Mouse (Mus musculus): ENCODE data around the gene Rgs9. TPM values are rescaled to one million over a fixed set of nuclear protein-coding genes. Genes with fewer than 3 reads are reported as not detected.

Rgs9 gene
- total RNA-seq, 1 experiment, result 1.6 TPM

- Histone ChIP-seq H3K27ac (ENCODE audit: insufficient read depth, low read depth, low read length, poor library complexity, severe bottlenecking) (no peak overlapping the region), H3K4me1 (ENCODE audit: control insufficient read depth in 2 of 2, insufficient read depth in 2 of 2, low read length in 2 of 2, poor library complexity in 1 of 2) (no peaks in the 10 kb centered on the region), H3K9me3 (ENCODE audit: control insufficient read depth, insufficient read depth, low read depth, low read length) (no peaks in the 10 kb centered on the region), H3K9ac (ENCODE audit: insufficient read depth, low read depth, low read length, poor library complexity, severe bottlenecking) (no peak overlapping the region), H3K4me3 (ENCODE audit: insufficient read depth in 1 of 2, low read depth in 1 of 2, low read length in 2 of 2, poor library complexity in 1 of 2, severe bottlenecking in 1 of 2) (no peak overlapping the region), H3K36me3 (ENCODE audit: control insufficient read depth, insufficient read depth, low read length, poor library complexity, severe bottlenecking) (no peaks in the 10 kb centered on the region)
- DNase-seq (ENCODE audit: low read depth, low spot score), result no peak
- in situ Hi-C loops (cut with MboI; ENCODE audit: low sequenced_read_pairs in 2 of 2, unreplicated experiment in 2 of 2), result no loop called here
- TF ChIP-seq ZC3H11A (IDR thresholded peaks at IDR 0.05; ENCODE audit: borderline replicate concordance, low read depth, low read length), result no peak
- TF ChIP-seq MAFK (IDR thresholded peaks at IDR 0.05; ENCODE audit: insufficient read depth, low read depth, low read length), result no peak
- TF ChIP-seq HCFC1 (IDR thresholded peaks at IDR 0.05; ENCODE audit: borderline replicate concordance, insufficient read depth, low read length), result no peak
- no peak for TF ChIP-seq ZNF384 (IDR thresholded peaks at IDR 0.05; ENCODE audit: low read depth, low read length)
- TF ChIP-seq CHD2 (IDR thresholded peaks at IDR 0.05; ENCODE audit: low read depth, low read length), result no peak
These were observed 79.1 kb downstream of the Rgs9 start for GRCm38 (mm10) chr11:109218722-109219430.

- Histone ChIP-seq H3K36me3 (ENCODE audit: control insufficient read depth, insufficient read depth, low read length, poor library complexity, severe bottlenecking) (no peaks in the 10 kb centered on the region), H3K9ac (ENCODE audit: insufficient read depth, low read depth, low read length, poor library complexity, severe bottlenecking) (no peak overlapping the region), H3K4me3 (ENCODE audit: insufficient read depth in 1 of 2, low read depth in 1 of 2, low read length in 2 of 2, poor library complexity in 1 of 2, severe bottlenecking in 1 of 2) (no peak overlapping the region), H3K9me3 (ENCODE audit: control insufficient read depth, insufficient read depth, low read depth, low read length) (no peaks in the 10 kb centered on the region), H3K4me1 (ENCODE audit: control insufficient read depth in 2 of 2, insufficient read depth in 2 of 2, low read length in 2 of 2, poor library complexity in 1 of 2) (no peaks in the 10 kb centered on the region), H3K27ac (ENCODE audit: insufficient read depth, low read depth, low read length, poor library complexity, severe bottlenecking) (no peak overlapping the region)
- no peak for TF ChIP-seq ZNF384 (IDR thresholded peaks at IDR 0.05; ENCODE audit: low read depth, low read length)
- no peak for TF ChIP-seq MAFK (IDR thresholded peaks at IDR 0.05; ENCODE audit: insufficient read depth, low read depth, low read length)
- no peak for TF ChIP-seq HCFC1 (IDR thresholded peaks at IDR 0.05; ENCODE audit: borderline replicate concordance, insufficient read depth, low read length)
- TF ChIP-seq CHD2 (IDR thresholded peaks at IDR 0.05; ENCODE audit: low read depth, low read length), result no peak
- no peak for TF ChIP-seq ZC3H11A (IDR thresholded peaks at IDR 0.05; ENCODE audit: borderline replicate concordance, low read depth, low read length)
- in situ Hi-C loops (cut with MboI; ENCODE audit: low sequenced_read_pairs in 2 of 2, unreplicated experiment in 2 of 2), result no loop called here
- no peak for DNase-seq (ENCODE audit: low read depth, low spot score)
These were observed 79.9 kb downstream of the Rgs9 start for GRCm38 (mm10) chr11:109217827-109218536.

- no peak overlapping the region for H3K4me3 ChIP-seq (ENCODE audit: insufficient read depth in 1 of 2, low read depth in 1 of 2, low read length in 2 of 2, poor library complexity in 1 of 2, severe bottlenecking in 1 of 2)
- H3K9ac ChIP-seq (ENCODE audit: insufficient read depth, low read depth, low read length, poor library complexity, severe bottlenecking), result no peak overlapping the region
- no peak for DNase-seq (ENCODE audit: low read depth, low spot score)
- H3K36me3 ChIP-seq (ENCODE audit: control insufficient read depth, insufficient read depth, low read length, poor library complexity, severe bottlenecking), result no peaks in the 10 kb centered on the region
- H3K9me3 ChIP-seq (ENCODE audit: control insufficient read depth, insufficient read depth, low read depth, low read length), result no peaks in the 10 kb centered on the region
- no peak overlapping the region for H3K27ac ChIP-seq (ENCODE audit: insufficient read depth, low read depth, low read length, poor library complexity, severe bottlenecking)
- no peak for TF ChIP-seq MAFK (IDR thresholded peaks at IDR 0.05; ENCODE audit: insufficient read depth, low read depth, low read length)
- no peak for TF ChIP-seq CHD2 (IDR thresholded peaks at IDR 0.05; ENCODE audit: low read depth, low read length)
- TF ChIP-seq ZNF384 (IDR thresholded peaks at IDR 0.05; ENCODE audit: low read depth, low read length), result no peak
- TF ChIP-seq HCFC1 (IDR thresholded peaks at IDR 0.05; ENCODE audit: borderline replicate concordance, insufficient read depth, low read length), result no peak
- TF ChIP-seq ZC3H11A (IDR thresholded peaks at IDR 0.05; ENCODE audit: borderline replicate concordance, low read depth, low read length), result no peak
- in situ Hi-C loops (cut with MboI; ENCODE audit: low sequenced_read_pairs in 2 of 2, unreplicated experiment in 2 of 2), result no loop called here
- no peaks in the 10 kb centered on the region for H3K4me1 ChIP-seq (ENCODE audit: control insufficient read depth in 2 of 2, insufficient read depth in 2 of 2, low read length in 2 of 2, poor library complexity in 1 of 2)
These were observed 87.2 kb downstream of the Rgs9 start for GRCm38 (mm10) chr11:109210772-109211171.

- H3K27ac ChIP-seq (ENCODE audit: insufficient read depth, low read depth, low read length, poor library complexity, severe bottlenecking), result no peak overlapping the region
- H3K9me3 ChIP-seq (ENCODE audit: control insufficient read depth, insufficient read depth, low read depth, low read length), result no peaks in the 10 kb centered on the region
- H3K36me3 ChIP-seq (ENCODE audit: control insufficient read depth, insufficient read depth, low read length, poor library complexity, severe bottlenecking), result no peaks in the 10 kb centered on the region
- H3K4me1 ChIP-seq (ENCODE audit: control insufficient read depth in 2 of 2, insufficient read depth in 2 of 2, low read length in 2 of 2, poor library complexity in 1 of 2), result no peaks in the 10 kb centered on the region
- in situ Hi-C loops (cut with MboI; ENCODE audit: low sequenced_read_pairs in 2 of 2, unreplicated experiment in 2 of 2), result no loop called here
- no peak overlapping the region for H3K4me3 ChIP-seq (ENCODE audit: insufficient read depth in 1 of 2, low read depth in 1 of 2, low read length in 2 of 2, poor library complexity in 1 of 2, severe bottlenecking in 1 of 2)
- DNase-seq (ENCODE audit: low read depth, low spot score), result no peak
- H3K9ac ChIP-seq (ENCODE audit: insufficient read depth, low read depth, low read length, poor library complexity, severe bottlenecking), result no peak overlapping the region
- TF ChIP-seq ZC3H11A (IDR thresholded peaks at IDR 0.05; ENCODE audit: borderline replicate concordance, low read depth, low read length) (no peak), CHD2 (IDR thresholded peaks at IDR 0.05; ENCODE audit: low read depth, low read length) (no peak), MAFK (IDR thresholded peaks at IDR 0.05; ENCODE audit: insufficient read depth, low read depth, low read length) (no peak), ZNF384 (IDR thresholded peaks at IDR 0.05; ENCODE audit: low read depth, low read length) (no peak), HCFC1 (IDR thresholded peaks at IDR 0.05; ENCODE audit: borderline replicate concordance, insufficient read depth, low read length) (no peak)
These were observed 87.6 kb downstream of the Rgs9 start for GRCm38 (mm10) chr11:109210341-109210740.
